Mouse (Mus musculus) adrenal gland, adult 8-10 months (tissue): Measurements from ENCODE around the gene Mfsd4b1. TPM values are rescaled to one million over a fixed set of nuclear protein-coding genes. Genes with fewer than 3 reads are reported as not detected.
"Not testable (repeated sequence)": the region's sequence is repeated elsewhere in the genome, so short reads cannot be mapped to it uniquely, and the experiment has no call there.

Experiments used
- DNase-seq: peaks from one replicate; pipeline ENCODE4 v3.0.0; 2022
- total RNA-seq, 4 experiments: library from RNA; stranded (reverse); gene quantifications; 2 replicates each; pipeline ENCODE4 v1.2.4; 2022

Gene Mfsd4b1
- total RNA-seq, 4 experiments from 2014 or later = 0.65 to 1.3 (median 1.1) TPM

DNA sequence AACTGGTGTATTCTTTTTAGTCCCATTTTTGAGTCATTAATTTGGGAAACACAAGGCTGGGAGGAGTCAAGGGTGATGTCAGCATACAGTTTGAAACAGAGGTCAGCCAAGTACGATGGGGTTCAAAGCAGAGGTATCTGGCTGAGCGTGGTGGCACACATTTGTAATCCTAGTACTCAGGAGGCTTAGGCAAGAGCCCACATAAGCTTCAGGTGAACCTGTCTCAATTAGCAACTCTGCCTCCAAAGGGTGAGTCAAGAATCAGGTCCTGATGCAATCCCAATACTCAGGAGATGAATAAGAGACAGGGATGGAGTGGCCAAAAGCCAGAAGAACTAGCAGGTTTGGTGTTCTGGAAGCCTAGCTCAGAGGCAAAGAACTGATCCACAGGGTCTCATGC, 7.8 kb upstream of the Mfsd4b1 start:
- no peak for DNase-seq

GRCm38 (mm10) chr10:40030716-40031115, 5.6 kb upstream of the Mfsd4b1 start:
- no peak for DNase-seq

- no peak for DNase-seq
These were observed 4.5 kb upstream of the Mfsd4b1 start for GRCm38 (mm10) chr10:40029610-40030009.

DNA sequence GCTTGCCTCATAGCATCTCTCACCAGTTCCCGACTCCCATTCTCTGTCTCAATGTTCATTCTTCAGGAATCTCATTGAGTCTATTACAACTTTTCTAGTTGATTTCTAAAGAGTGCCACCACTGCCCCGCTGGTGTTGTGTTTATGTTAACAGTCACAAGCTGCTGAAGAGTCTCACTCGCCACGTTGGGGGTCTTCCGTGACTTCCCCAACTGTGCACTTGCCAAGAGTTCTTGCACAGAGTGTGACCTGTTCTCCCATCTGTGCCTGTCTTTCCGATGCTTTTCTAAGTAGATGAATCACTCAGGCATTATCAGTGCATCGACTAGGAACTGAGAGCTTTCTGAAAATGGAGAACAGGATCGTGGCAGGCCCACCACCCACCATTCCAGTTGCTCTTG, 3.0 kb upstream of the Mfsd4b1 start:
- no peak for DNase-seq

DNA sequence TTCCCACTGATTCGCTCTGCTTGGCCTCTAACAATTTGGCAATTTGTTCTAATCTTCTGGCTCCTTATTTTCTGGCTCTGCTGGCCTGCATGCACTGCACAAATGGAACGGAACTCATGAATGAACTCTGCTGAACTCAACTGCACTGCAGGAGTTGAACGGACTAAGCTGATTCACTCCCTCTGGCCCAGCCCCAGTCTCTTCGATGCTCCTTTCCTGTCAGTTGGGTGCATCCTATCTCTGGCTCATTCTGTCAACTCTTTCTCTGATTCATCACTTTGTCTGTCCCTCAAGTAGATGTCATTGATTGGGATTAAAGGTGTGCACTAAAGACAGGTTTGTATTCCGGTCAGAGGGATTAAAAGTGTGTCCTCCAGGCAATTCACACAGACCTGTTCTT, 1.5 kb upstream of the Mfsd4b1 start:
- DNase-seq = no peak

GRCm38 (mm10) chr10:40025560-40025959, 492 bp upstream of the Mfsd4b1 start:
- DNase-seq = no peak

GRCm38 (mm10) chr10:40020401-40020800, 4.7 kb downstream of the Mfsd4b1 start:
- no peak for DNase-seq

GRCm38 (mm10) chr10:40019492-40019891, 5.6 kb downstream of the Mfsd4b1 start:
- DNase-seq = no peak

- DNase-seq = no peak
These were observed 6.7 kb downstream of the Mfsd4b1 start for GRCm38 (mm10) chr10:40018261-40018860.

DNA sequence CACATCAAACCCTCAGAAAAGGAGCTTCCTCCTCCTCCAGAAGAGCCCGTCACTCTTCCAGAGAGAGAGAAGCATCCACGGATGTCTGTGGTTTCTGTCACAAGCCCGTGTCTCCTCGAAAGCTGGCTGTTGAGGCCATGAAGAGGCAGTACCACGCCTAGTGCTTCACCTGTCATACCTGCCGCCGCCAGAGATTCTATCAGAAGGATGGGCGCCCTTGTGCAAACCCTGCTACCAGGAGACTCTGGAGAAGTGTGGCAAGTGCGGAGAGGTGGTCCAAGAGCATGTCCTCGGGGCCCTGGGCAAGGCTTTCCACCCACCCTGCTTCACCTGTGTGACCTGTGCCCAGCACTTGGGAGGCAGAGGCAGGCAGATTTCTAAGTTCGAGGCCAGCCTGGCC, 15.5 kb downstream of the Mfsd4b1 start:
- DNase-seq = no peak

DNA sequence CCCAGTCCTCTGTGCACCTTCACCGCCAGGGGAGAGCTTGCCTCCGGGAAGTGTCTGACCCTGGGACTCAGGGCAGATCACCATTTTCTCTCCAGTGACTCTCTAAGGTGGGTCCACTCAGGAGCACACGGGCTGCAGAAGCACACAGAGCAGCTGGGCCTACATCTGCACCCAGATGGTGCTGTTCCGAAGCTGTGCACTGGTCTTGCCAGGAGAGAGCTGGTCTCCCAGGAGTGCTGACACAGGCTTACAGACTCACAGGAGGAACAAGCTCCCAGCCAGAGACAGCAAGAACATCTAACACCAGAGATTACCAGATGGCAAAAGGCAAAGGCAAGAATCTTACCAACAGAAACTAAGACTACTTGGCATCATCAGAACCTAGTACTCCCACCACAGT, 16.2 kb downstream of the Mfsd4b1 start:
- not testable (repeated sequence) for DNase-seq

GRCm38 (mm10) chr10:40007953-40008352, 17.1 kb downstream of the Mfsd4b1 start:
- no peak for DNase-seq

DNA sequence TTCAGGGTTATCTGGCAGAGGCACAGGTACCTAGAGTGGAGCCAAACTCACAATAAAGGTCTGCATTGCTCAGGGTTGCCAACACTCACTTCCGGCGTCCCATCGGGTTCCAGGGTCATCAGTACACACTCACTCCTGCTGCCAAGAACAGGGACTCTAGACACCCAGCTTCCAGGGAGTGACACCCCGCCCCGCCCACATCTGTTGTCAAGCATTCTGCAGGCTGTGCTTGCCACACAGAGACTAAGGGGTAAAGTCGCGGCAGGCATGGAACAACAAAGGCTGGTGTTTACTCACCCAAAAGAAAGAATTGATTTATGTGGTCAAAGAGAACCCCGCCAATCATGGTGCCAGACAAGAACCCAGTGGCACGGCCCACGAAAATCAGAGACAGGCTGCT, 18.1 kb downstream of the Mfsd4b1 start:
- no peak for DNase-seq

DNA sequence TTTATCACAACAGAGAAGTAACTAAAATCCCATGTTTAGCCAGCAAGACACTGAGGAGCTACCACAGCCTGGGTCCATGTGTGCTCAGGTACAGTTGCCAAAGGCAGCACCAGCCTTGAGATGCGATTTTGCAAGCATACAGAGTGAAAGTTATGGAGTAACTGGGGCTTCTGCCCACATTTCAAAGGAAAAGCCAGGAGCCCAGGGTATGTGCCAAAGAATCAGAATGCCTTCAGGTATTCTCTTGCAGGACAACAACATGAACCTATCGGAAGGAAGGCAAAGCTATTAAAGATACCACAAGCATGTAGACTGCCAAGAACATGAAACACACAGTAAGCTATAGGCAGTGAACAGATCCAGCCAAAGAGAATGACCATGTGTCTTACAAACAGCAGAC, 24.3 kb downstream of the Mfsd4b1 start:
- no peak for DNase-seq

GRCm38 (mm10) chr10:39991155-39991554, 33.9 kb downstream of the Mfsd4b1 start:
- no peak for DNase-seq

- DNase-seq = no peak
These were observed 38.6 kb downstream of the Mfsd4b1 start, which contains the start of gene Mfsd4b5 for GRCm38 (mm10) chr10:39986466-39986865. Mfsd4b5 (minus strand) TSS chr10:39986646.

- no peak for DNase-seq
These were observed 42.5 kb downstream of the Mfsd4b1 start for GRCm38 (mm10) chr10:39982604-39983003.

GRCm38 (mm10) chr10:39978231-39978630, 46.8 kb downstream of the Mfsd4b1 start:
- DNase-seq = no peak

GRCm38 (mm10) chr10:39977346-39977745, 47.7 kb downstream of the Mfsd4b1 start:
- no peak for DNase-seq

DNA sequence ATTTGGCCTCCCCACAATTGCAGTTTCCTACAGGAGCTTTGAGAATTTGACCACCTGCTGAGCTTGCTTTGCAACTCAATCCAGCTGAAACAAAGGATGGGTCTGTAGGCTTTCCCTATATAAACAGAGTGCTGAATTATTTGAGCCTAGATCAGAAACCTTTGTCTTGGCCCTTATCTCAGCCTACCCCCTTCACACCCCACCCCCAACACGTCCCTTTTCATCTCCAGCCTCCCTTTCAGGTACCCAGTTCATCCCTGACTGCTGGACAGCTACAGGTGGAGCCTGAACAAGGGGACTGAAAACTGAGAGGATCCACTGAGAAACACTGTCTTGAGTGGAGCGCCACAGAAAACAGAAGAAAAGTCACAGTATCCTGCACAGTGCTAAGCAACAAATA, 49.3 kb downstream of the Mfsd4b1 start:
- no peak for DNase-seq

GRCm38 (mm10) chr10:39974982-39975381, 50.1 kb downstream of the Mfsd4b1 start:
- DNase-seq = no peak

DNA sequence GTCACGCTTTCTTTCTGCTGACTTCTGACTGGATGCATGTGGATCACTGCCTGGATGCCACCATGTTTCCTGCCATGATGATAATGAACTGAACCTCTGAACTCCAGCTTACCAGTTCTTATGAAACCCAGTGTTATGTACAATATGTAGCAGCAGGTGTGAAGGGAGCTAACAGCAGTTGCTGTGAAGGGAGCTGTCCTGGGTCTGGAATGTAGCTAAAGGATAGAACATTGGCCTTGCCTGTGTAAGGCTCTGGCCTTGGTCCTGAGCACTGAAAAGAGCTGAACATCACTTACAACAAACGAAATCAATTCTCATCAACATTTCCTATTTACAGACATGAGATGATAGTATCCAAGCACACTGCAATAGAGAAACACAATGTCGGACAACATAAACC, 57.6 kb downstream of the Mfsd4b1 start:
- DNase-seq = no peak

DNA sequence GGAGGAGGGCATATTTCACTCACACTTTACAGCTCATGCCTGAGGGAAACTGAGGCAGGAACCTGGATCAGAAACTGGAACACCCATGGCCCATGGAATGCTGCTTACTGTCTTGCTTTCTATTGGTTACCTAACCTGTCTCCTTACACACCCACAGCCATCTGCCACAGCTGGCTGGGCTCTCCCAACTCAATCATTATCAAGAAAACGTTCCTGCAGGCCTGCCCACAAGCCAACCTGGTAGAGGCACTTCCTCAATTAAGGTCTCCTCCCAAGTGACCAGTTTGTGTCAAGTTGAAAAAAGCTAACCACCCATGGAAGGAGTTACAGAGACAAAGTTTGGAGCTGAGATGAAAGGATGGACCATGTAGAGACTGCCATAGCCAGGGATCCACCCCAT, 63.2 kb downstream of the Mfsd4b1 start:
- DNase-seq = no peak

GRCm38 (mm10) chr10:39960441-39960822, 64.6 kb downstream of the Mfsd4b1 start:
- no peak for DNase-seq
